22 mouse cellular contexts compared by ENCODE assay signal in the genomic region with DNA sequence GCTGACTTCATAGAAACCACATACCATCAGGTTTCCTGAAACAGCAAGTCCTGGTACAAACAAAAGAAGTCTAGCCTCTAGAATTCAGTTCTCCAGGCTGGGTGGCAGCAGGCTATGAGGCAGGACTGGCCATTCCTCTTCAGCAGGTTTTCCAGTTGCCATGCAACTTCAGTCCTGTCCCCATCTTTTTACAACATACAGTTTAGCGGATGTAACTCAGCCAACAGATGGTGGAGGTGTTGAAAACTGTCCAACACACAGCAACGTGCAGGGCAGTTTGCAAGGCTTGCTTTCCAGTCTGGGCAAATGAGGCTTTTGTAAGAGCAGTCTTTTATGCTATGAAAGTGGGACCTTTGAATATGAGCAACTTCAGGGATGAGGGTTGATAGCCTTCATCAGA. TPM values are rescaled to one million over a fixed set of nuclear protein-coding genes. Genes with fewer than 3 reads are reported as not detected.
DNase-seq lines count a peak whose midpoint lies in the region; ATAC-seq and TF ChIP-seq lines count a peak whose summit lies in the region.
"Had no signal": no experiment of that assay in that cellular context is flagged by ENCODE, and none has a peak within 500 bp of the region (broad histone marks: within the 10 kb centered on the region; RNA-seq: fewer than 3 reads in every experiment).

No protein-coding gene starts in this region.

- peak overlapping the region; percentile 36; the same call in 1 of the 2 replicates for H3K27ac ChIP-seq in layer of hippocampus, adult 2 months
- H3K27ac ChIP-seq: embryonic facial prominence, embryonic 10.5 days; forebrain, embryonic 15.5 days; heart, embryonic 10.5 days; hindbrain, embryonic 12.5 days; hindbrain, postnatal 0 days had no signal

- ATAC-seq in cerebellum, adult (ENCODE audit: insufficient number of reproducible peaks, low FRiP score, low TSS enrichment): no peak
- ATAC-seq: CD4-positive, CD25-positive, alpha-beta regulatory T cell, adult 4 months; forebrain, embryonic 15.5 days; hindbrain, postnatal 0 days had no signal

- DNase-seq in cerebellum, postnatal 10 days: peak; percentile 28 to 48
- no peak for DNase-seq in layer of hippocampus, adult 2 months (ENCODE audit: low spot score in 2 of 2)
- DNase-seq in layer of hippocampus, adult 18-20 months (ENCODE audit: low spot score in 2 of 2): no peak
- peak; percentile 62 for DNase-seq in right cerebral cortex, adult 18-20 months
- DNase-seq in right cerebral cortex, postnatal 25 days: no peak
- no peak for DNase-seq in gastrocnemius, adult 8-10 months (ENCODE audit: low spot score in 2 of 2)
- DNase-seq: adrenal gland, adult 8-10 months; adrenal gland, postnatal 36 days; B cell, adult 2 months; cerebellum, adult 18-20 months; cerebellum, adult 9-11 months; gastrocnemius, postnatal 10 days; heart, adult 18-20 months; heart, postnatal 10 days; heart, postnatal 4 days had no signal

- no peak overlapping the region for H3K4me3 ChIP-seq in layer of hippocampus, adult 2 months
- H3K4me3 ChIP-seq: embryonic facial prominence, embryonic 10.5 days; forebrain, embryonic 15.5 days; heart, embryonic 10.5 days; hindbrain, embryonic 12.5 days had no signal

- no peak for TF ChIP-seq CTCF in layer of hippocampus, adult 2 months (conservative IDR thresholded peaks at IDR 0.05)

RNA-seq across cellular contexts. Expression of a gene that starts 2.7 kb away (rescaled TPM):
- total RNA-seq in layer of hippocampus, adult 2 months (2021): 100 to 1,000 TPM; 132 to 144 TPM
- total RNA-seq in layer of hippocampus, adult 18-20 months (2021): 100 to 1,000 TPM; 118 to 119 TPM
- total RNA-seq in gastrocnemius, adult 8-10 months (2022): under 1 TPM in 1 of 4 experiments, not detected in 3; 0.08 TPM

RNA-seq across cellular contexts. Expression of a gene that starts 20.1 kb away (rescaled TPM):
- total RNA-seq in layer of hippocampus, adult 2 months (2021): 1 to 10 TPM in 1 of 2 experiments, under 1 TPM in 1; 0.46 to 1.4 TPM
- under 1 TPM; 0.25 to 0.27 TPM for total RNA-seq in layer of hippocampus, adult 18-20 months (2021)
- not detected for total RNA-seq in gastrocnemius, adult 8-10 months (2022)

Comparison
In these comparisons a context has a peak if more than half of its experiments do, and no peak if none do; other contexts are left out.
1. DNase-seq: peak in cerebellum, postnatal 10 days (2 of 2) and right cerebral cortex, adult 18-20 months (single experiment); none in layer of hippocampus, adult 2 months (0 of 2), layer of hippocampus, adult 18-20 months (0 of 2), right cerebral cortex, postnatal 25 days (single experiment) and gastrocnemius, adult 8-10 months (0 of 2).
2. RNA of a gene that starts 2.7 kb away (total RNA-seq): 132 to 144 TPM in layer of hippocampus, adult 2 months and 118 to 119 TPM in layer of hippocampus, adult 18-20 months; 0.08 TPM in gastrocnemius, adult 8-10 months; every median in the first group is over 100 times any median in the second.